Mouse (Mus musculus): ENCODE data around the gene Snrpa.

GRCm38 (mm10) chr7:27197136-27197535, 1.1 kb upstream of the Snrpa start:
- no peak for TF ChIP-seq TAL1 (IDR thresholded peaks at IDR 0.05; ENCODE audit: low read length)
- no peak for TF ChIP-seq GATA1 (IDR thresholded peaks at IDR 0.05; ENCODE audit: low read length)
